Mouse (Mus musculus) limb, embryonic 15.5 days (tissue): Measurements from ENCODE around the gene Sash1. TPM values are rescaled to one million over a fixed set of nuclear protein-coding genes. Genes with fewer than 3 reads are reported as not detected.
"Not testable (repeated sequence)": the region's sequence is repeated elsewhere in the genome, so short reads cannot be mapped to it uniquely, and the experiment has no call there.

Experiments
- ATAC-seq: fragments of 200-750 bp; cut with Nextera tagmentation; 2 replicates; pipeline ENCODE4 v1.8.0; 2017; ENCODE audit warnings: low read depth, moderate TSS enrichment; ENCODE audit not compliant: insufficient number of reproducible peaks, low FRiP score, low TSS enrichment
- H3K27ac ChIP-seq: fragments of 300-500 bp; sonication (generic); 2 replicates; pipeline ENCODE4 v1.5.1; 2015; ENCODE audit warnings: moderate library complexity, mild to moderate bottlenecking, inconsistent platforms
- H3K27me3 ChIP-seq: fragments of 300-500 bp; sonication (generic); 2 replicates; pipeline ENCODE4 v1.6.1; 2015; ENCODE audit warnings: inconsistent platforms
- H3K36me3 ChIP-seq: fragments of 300-500 bp; sonication (generic); 2 replicates; pipeline ENCODE4 v1.6.1; 2015; ENCODE audit warnings: inconsistent platforms
- H3K4me1 ChIP-seq: fragments of 300-500 bp; sonication (generic); 2 replicates; pipeline ENCODE4 v1.6.1; 2015; ENCODE audit warnings: inconsistent platforms
- H3K4me2 ChIP-seq: fragments of 300-500 bp; sonication (generic); 2 replicates; pipeline ENCODE4 v1.6.1; 2015; ENCODE audit warnings: mild to moderate bottlenecking, inconsistent platforms
- H3K4me3 ChIP-seq: fragments of 300-500 bp; sonication (generic); 2 replicates; pipeline ENCODE4 v1.5.1; 2015; ENCODE audit warnings: mild to moderate bottlenecking, inconsistent platforms
- H3K9ac ChIP-seq: fragments of 300-500 bp; sonication (generic); 2 replicates; pipeline ENCODE4 v1.6.1; 2015; ENCODE audit warnings: inconsistent platforms
- H3K9me3 ChIP-seq: fragments of 300-500 bp; sonication (generic); 2 replicates; pipeline ENCODE4 v1.6.1; 2016; ENCODE audit warnings: inconsistent platforms
- WGBS: fragments of 180-500 bp; shearing (Covaris S2); methylation state at CpG from one replicate; pipeline ENCODE4 v1.1.7; 2015; 5-methylcytosine and 5-hydroxymethylcytosine counted together
- polyA plus RNA-seq: library from polyadenylated mRNA; unstranded; fragments of >200 nt; fragmentation: Nextera tagmentation; extraction: Ambion mirVana; gene quantifications from 2 replicates; pipeline ENCODE4 v1.2.1, GENCODE M21; 2015

Sash1 gene
- polyA plus RNA-seq, 1 experiment from 2014 or later = 5.9 TPM

- Histone ChIP-seq H3K4me2 (no peak overlapping the region), H3K9me3 (no peaks in the 10 kb centered on the region), H3K9ac (no peak overlapping the region), H3K27me3 (no peaks in the 10 kb centered on the region), H3K36me3 (peaks cover 48% of the 10 kb centered on the region), H3K4me1 (peaks cover 15% of the 10 kb centered on the region), H3K27ac (no peak overlapping the region), H3K4me3 (no peak overlapping the region)
- ATAC-seq = no peak
- 71% methylated on average over 14 of the region's 14 CpGs for WGBS
These were observed 139.7 kb downstream of the Sash1 start for GRCm38 (mm10) chr10:8746082-8746696.

GRCm38 (mm10) chr10:8742872-8743271 lies 143.0 kb downstream of the Sash1 start:
- no peak for ATAC-seq
- H3K4me2 ChIP-seq = no peak overlapping the region
- H3K9me3 ChIP-seq = no peaks in the 10 kb centered on the region
- no peak overlapping the region for H3K27ac ChIP-seq
- peaks cover 69% of the 10 kb centered on the region for H3K36me3 ChIP-seq
- WGBS = 43% methylated on average over 2 of the region's 2 CpGs
- no peaks in the 10 kb centered on the region for H3K27me3 ChIP-seq
- no peak overlapping the region for H3K4me3 ChIP-seq
- H3K4me1 ChIP-seq = peaks cover 11% of the 10 kb centered on the region
- H3K9ac ChIP-seq = no peak overlapping the region

DNA sequence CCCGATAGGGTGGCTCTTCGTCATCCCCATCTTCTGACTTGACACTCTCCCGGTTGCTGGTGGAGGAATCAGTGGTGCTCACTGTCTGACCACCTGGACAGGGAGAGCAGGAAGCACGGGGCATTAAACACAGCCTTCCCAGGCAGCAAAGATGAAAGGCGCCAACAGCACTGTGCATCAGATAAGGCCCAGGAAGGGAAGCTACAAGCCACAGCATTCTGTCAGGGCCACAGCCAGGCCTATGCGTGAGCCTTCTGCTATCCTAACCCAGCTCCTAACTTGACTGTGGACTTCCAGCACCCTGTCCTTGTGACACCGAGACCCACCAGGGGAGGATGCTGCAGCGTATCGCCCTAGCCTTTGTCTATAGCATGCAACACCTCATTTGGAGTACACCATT lies 144.4 kb downstream of the Sash1 start:
- Histone ChIP-seq H3K9ac (no peak overlapping the region), H3K9me3 (no peaks in the 10 kb centered on the region), H3K27ac (no peak overlapping the region), H3K4me3 (no peak overlapping the region), H3K4me2 (no peak overlapping the region), H3K36me3 (peaks cover 78% of the 10 kb centered on the region), H3K27me3 (no peaks in the 10 kb centered on the region), H3K4me1 (peaks cover 3% of the 10 kb centered on the region; the same call in 1 of the 2 replicates)
- WGBS = 88% methylated on average over 9 of the region's 9 CpGs
- no peak for ATAC-seq

DNA sequence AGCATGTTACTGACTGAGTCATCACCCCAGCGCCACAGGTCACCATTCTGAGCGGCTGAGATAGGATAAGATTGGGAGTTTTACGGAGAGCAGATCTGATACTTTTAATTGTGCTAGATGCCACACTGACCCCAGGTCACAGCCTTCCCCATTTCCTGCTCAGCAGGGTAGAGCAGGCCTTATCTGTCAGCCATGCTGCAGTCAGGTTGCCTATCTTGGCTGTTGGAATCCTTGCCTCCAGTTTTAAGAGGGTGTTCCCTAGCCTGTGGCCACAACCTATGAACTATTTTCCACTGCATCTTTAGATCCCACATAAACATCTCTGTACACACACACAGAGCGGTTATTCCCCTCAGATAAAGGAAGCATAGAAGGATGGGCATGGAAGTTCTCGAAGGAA lies 145.1 kb downstream of the Sash1 start:
- WGBS = 88% methylated on average over 5 of the region's 5 CpGs
- H3K36me3 ChIP-seq = peaks cover 73% of the 10 kb centered on the region
- H3K9ac ChIP-seq = no peak overlapping the region
- H3K4me3 ChIP-seq = no peak overlapping the region
- H3K9me3 ChIP-seq = no peaks in the 10 kb centered on the region
- no peaks in the 10 kb centered on the region for H3K27me3 ChIP-seq
- no peak for ATAC-seq
- peaks cover 3% of the 10 kb centered on the region; the same call in 1 of the 2 replicates for H3K4me1 ChIP-seq
- no peak overlapping the region for H3K27ac ChIP-seq
- H3K4me2 ChIP-seq = no peak overlapping the region

GRCm38 (mm10) chr10:8729387-8730337 lies 156.2 kb downstream of the Sash1 start:
- WGBS = 85% methylated on average over 34 of the region's 34 CpGs
- peak; percentile 52; the same call in 1 of the 2 replicates for ATAC-seq
- Histone ChIP-seq H3K4me1 (0 out of 2 replicates have a peak, but pooled peaks cover 3% of the 10 kb centered on the region), H3K4me3 (no peak overlapping the region), H3K9me3 (no peaks in the 10 kb centered on the region), H3K36me3 (peaks cover 83% of the 10 kb centered on the region), H3K27ac (no peak overlapping the region), H3K4me2 (no peak overlapping the region), H3K9ac (no peak overlapping the region), H3K27me3 (no peaks in the 10 kb centered on the region)

GRCm38 (mm10) chr10:8719345-8719744 lies 166.5 kb downstream of the Sash1 start:
- no peak for ATAC-seq
- H3K4me2 ChIP-seq = no peak overlapping the region
- no peak overlapping the region for H3K27ac ChIP-seq
- no peaks in the 10 kb centered on the region for H3K9me3 ChIP-seq
- WGBS = 77% methylated on average over 13 of the region's 13 CpGs
- peaks cover 3% of the 10 kb centered on the region; the same call in 1 of the 2 replicates for H3K4me1 ChIP-seq
- H3K27me3 ChIP-seq = no peaks in the 10 kb centered on the region
- H3K36me3 ChIP-seq = peaks cover 8% of the 10 kb centered on the region
- H3K4me3 ChIP-seq = no peak overlapping the region
- H3K9ac ChIP-seq = no peak overlapping the region

DNA sequence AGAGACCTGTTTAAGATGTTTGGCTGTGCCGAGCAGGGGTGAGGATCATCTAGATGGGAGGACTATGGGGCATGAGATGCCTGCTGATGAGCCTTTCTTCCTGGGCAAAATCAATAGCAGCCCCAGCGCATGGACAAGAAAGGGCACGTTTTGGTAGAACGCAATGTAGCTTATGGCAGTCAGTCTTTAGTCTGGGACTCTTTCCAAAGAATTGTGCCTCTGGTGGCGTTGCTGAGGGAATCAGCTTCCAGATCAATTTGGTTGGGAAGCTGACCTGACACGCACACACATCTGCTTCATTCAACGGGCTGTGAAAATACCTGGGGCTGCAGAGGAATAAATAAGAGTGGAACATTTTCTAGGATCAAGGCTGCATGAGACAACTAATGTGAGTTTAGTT lies 167.0 kb downstream of the Sash1 start:
- no peak overlapping the region for H3K27ac ChIP-seq
- H3K4me1 ChIP-seq = peaks cover 3% of the 10 kb centered on the region; the same call in 1 of the 2 replicates
- H3K9ac ChIP-seq = no peak overlapping the region
- 68% methylated on average over 7 of the region's 7 CpGs for WGBS
- H3K4me3 ChIP-seq = no peak overlapping the region
- no peak overlapping the region for H3K4me2 ChIP-seq
- ATAC-seq = no peak
- H3K9me3 ChIP-seq = no peaks in the 10 kb centered on the region
- H3K27me3 ChIP-seq = no peaks in the 10 kb centered on the region
- H3K36me3 ChIP-seq = peaks cover 8% of the 10 kb centered on the region

DNA sequence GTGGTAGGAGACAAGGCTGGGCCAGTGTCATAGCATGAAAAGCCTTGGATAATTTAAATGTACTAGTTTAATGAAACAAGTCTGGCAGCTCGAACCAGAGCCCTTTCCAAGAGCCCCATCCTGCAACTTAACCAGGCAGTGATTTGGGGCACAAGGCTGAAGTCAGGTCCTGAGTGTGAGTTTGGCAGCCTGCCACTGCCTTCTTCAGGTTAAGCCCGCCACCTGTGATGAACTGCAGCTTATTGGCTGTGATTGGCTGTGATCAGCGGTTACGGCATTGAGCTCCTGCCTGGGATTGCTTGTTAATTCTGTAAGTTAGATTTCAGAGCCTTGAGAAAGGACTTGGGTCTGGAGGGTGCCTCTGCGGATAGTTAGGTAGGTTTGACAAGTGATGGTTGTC lies 168.7 kb downstream of the Sash1 start:
- H3K27me3 ChIP-seq = no peaks in the 10 kb centered on the region
- H3K4me2 ChIP-seq = no peak overlapping the region
- no peak for ATAC-seq
- H3K9ac ChIP-seq = no peak overlapping the region
- no peak overlapping the region for H3K4me3 ChIP-seq
- no peaks in the 10 kb centered on the region for H3K9me3 ChIP-seq
- 59% methylated on average over 5 of the region's 5 CpGs for WGBS
- H3K4me1 ChIP-seq = peaks cover 3% of the 10 kb centered on the region; the same call in 1 of the 2 replicates
- H3K36me3 ChIP-seq = peaks cover 8% of the 10 kb centered on the region; the same call in 1 of the 2 replicates
- H3K27ac ChIP-seq = no peak overlapping the region

- H3K9ac ChIP-seq = no peak overlapping the region
- H3K4me1 ChIP-seq = peaks cover 3% of the 10 kb centered on the region; the same call in 1 of the 2 replicates
- no peaks in the 10 kb centered on the region for H3K9me3 ChIP-seq
- no peak overlapping the region for H3K4me2 ChIP-seq
- H3K27ac ChIP-seq = no peak overlapping the region
- ATAC-seq = no peak
- 0 out of 2 replicates have a peak, but pooled peaks cover under 1% of the 10 kb centered on the region for H3K36me3 ChIP-seq
- 19% methylated on average over 12 of the region's 12 CpGs for WGBS
- H3K27me3 ChIP-seq = no peaks in the 10 kb centered on the region
- no peak overlapping the region for H3K4me3 ChIP-seq
These were observed 170.1 kb downstream of the Sash1 start for GRCm38 (mm10) chr10:8715679-8716284.

GRCm38 (mm10) chr10:8696636-8697035 lies 189.2 kb downstream of the Sash1 start:
- H3K9ac ChIP-seq = not testable (repeated sequence)

DNA sequence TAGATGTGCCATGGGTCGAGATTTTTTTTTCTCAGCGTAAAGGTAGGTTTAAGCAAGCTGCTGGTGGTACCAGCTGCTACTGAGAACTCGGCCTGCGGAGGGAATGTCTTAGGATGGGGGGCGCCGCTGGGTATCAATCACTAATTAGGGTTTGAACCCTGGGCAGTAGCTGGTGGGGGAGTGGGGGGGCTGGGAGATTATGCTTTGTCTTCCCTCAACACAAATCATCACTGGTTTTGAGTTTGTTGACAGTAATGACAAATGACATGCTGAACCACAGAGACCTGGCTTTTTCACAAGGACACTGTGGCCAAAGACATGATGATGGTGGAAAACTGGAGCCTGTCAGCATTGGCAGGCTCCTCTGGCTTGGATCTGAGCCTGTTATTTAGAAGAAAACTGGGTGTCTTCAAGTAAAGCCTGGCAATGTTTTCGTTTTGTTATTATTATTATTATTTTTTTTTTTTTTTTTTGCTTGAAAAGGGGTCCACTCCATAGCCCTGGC lies 191.8 kb downstream of the Sash1 start:
- no peak overlapping the region for H3K9ac ChIP-seq
- no peak overlapping the region for H3K4me3 ChIP-seq
- WGBS = 79% methylated on average over 7 of the region's 7 CpGs
- H3K36me3 ChIP-seq = no peaks in the 10 kb centered on the region
- no peaks in the 10 kb centered on the region for H3K9me3 ChIP-seq
- no peaks in the 10 kb centered on the region for H3K27me3 ChIP-seq
- H3K27ac ChIP-seq = no peak overlapping the region
- H3K4me2 ChIP-seq = no peak overlapping the region
- H3K4me1 ChIP-seq = no peaks in the 10 kb centered on the region
- ATAC-seq = no peak

More at GRCm38 (mm10) chr10:8696636-8697035, 189.2 kb downstream of the Sash1 start:
- ATAC-seq, H3K27ac ChIP-seq, H3K27me3 ChIP-seq, H3K36me3 ChIP-seq, H3K4me1 ChIP-seq, H3K4me2 ChIP-seq, H3K4me3 ChIP-seq, H3K9me3 ChIP-seq: not testable (repeated sequence)
- WGBS = 68% methylated on average over 1 of the region's 1 CpGs
